ENCODE assay signal across 10 mouse cellular contexts in genomic region chr4:43878121-43878776, GRCm38 (mm10). TPM values are rescaled to one million over a fixed set of nuclear protein-coding genes. Genes with fewer than 3 reads are reported as not detected.
DNase-seq lines count a peak whose midpoint lies in the region; TF ChIP-seq lines count a peak whose summit lies in the region.
"Had no signal": no experiment of that assay in that cellular context is flagged by ENCODE, and none has a peak within 500 bp of the region (broad histone marks: within the 10 kb centered on the region; RNA-seq: fewer than 3 reads in every experiment).

No protein-coding gene starts in this region.

- peak; percentile 32 to 35 for DNase-seq in adrenal gland, adult (ENCODE audit: inconsistent age in 2 of 2, low spot score in 1 of 2)
- no peak for DNase-seq in adrenal gland, postnatal 4 days (ENCODE audit: low spot score in 2 of 2)
- no peak for DNase-seq in left cerebral cortex, adult 2 months (ENCODE audit: extremely low spot score in 1 of 2, low spot score in 2 of 2)
- DNase-seq in left cerebral cortex, adult 8-10 months (ENCODE audit: low spot score in 2 of 2): no peak
- peak; percentile 20 to 24 for DNase-seq in heart, postnatal 10 days
- DNase-seq in retina, embryonic 14.5 days (ENCODE audit: low spot score): peak; percentile 25
- no peak for DNase-seq in MN1 (ENCODE audit: low spot score)
- DNase-seq in cerebellum, adult 9-11 months: no peak
- DNase-seq: right cerebral cortex, postnatal 25 days had no signal

- intact Hi-C loops in left cerebral cortex, adult 2 months (cut with DNase I): no loop called here
- intact Hi-C loops in heart, postnatal 10 days (cut with DNase I): no loop called here

- no peak overlapping the region for H3K4me3 ChIP-seq in left cerebral cortex, adult 2 months
- H3K4me3 ChIP-seq: hindbrain, embryonic 15.5 days had no signal

- no peak for TF ChIP-seq CTCF in left cerebral cortex, adult 2 months (IDR thresholded peaks at IDR 0.05)

- peak overlapping the region; percentile 12; the same call in 1 of the 2 replicates for H3K27ac ChIP-seq in left cerebral cortex, adult 2 months
- H3K27ac ChIP-seq: hindbrain, embryonic 15.5 days had no signal

RNA-seq across cellular contexts. Expression of gene Reck, which starts 2.9 kb away (rescaled TPM):
- total RNA-seq in adrenal gland, postnatal 4 days (2021): 10 to 100 TPM; 25.6 to 26.6 TPM
- 1 to 10 TPM; 7.6 to 8.6 TPM for total RNA-seq in left cerebral cortex, adult 2 months (2021)
- total RNA-seq in left cerebral cortex, adult 8-10 months (2022): 1 to 10 TPM; 8.1 to 8.8 (median 8.3) TPM
- 10 to 100 TPM; 12.3 to 12.8 TPM for total RNA-seq in heart, postnatal 10 days (2021)

RNA-seq across cellular contexts. Expression of gene Olfr155, which starts 26.9 kb away (rescaled TPM):
- not detected for total RNA-seq in adrenal gland, postnatal 4 days (2021)
- not detected for total RNA-seq in left cerebral cortex, adult 2 months (2021)
- not detected for total RNA-seq in left cerebral cortex, adult 8-10 months (2022)
- not detected for total RNA-seq in heart, postnatal 10 days (2021)

RNA-seq across cellular contexts. Expression of gene Olfr157, which starts 38.2 kb away (rescaled TPM):
- total RNA-seq in adrenal gland, postnatal 4 days (2021): not detected
- total RNA-seq in left cerebral cortex, adult 2 months (2021): not detected
- total RNA-seq in left cerebral cortex, adult 8-10 months (2022): not detected
- not detected for total RNA-seq in heart, postnatal 10 days (2021)

RNA-seq across cellular contexts. Expression of gene Olfr156, which starts 54.6 kb away (rescaled TPM):
- total RNA-seq in adrenal gland, postnatal 4 days (2021): not detected
- total RNA-seq in left cerebral cortex, adult 2 months (2021): not detected
- not detected for total RNA-seq in left cerebral cortex, adult 8-10 months (2022)
- total RNA-seq in heart, postnatal 10 days (2021): not detected

Comparison
In these comparisons a context has a peak if more than half of its experiments do, and no peak if none do; other contexts are left out.
1. DNase-seq: peak in adrenal gland, adult (2 of 2), heart, postnatal 10 days (2 of 2) and retina, embryonic 14.5 days (single experiment); none in adrenal gland, postnatal 4 days (0 of 2), left cerebral cortex, adult 2 months (0 of 2), left cerebral cortex, adult 8-10 months (0 of 2), MN1 (single experiment) and cerebellum, adult 9-11 months (single experiment).